Mouse (Mus musculus) splenic B cell, adult 2 months (primary cell): ENCODE results near the gene Taok2.

ENCODE experiments used
- DNase-seq: peaks from one replicate; pipeline ENCODE4 v3.0.0-alpha.2; 2011; ENCODE audit warnings: low read depth, low spot score
- H3K27me3 ChIP-seq: 2 replicates; pipeline ENCODE4 v1.6.1; 2012; ENCODE audit warnings: mild to moderate bottlenecking, low read length, moderate library complexity, mixed read lengths; ENCODE audit not compliant: control insufficient read depth, poor library complexity, insufficient read depth, severe bottlenecking
- H3K36me3 ChIP-seq: 2 replicates; pipeline ENCODE4 v1.6.1; 2012; ENCODE audit warnings: mild to moderate bottlenecking, low read length, moderate library complexity, mixed read lengths; ENCODE audit not compliant: control insufficient read depth, poor library complexity, insufficient read depth, severe bottlenecking

Gene Taok2

GRCm38 (mm10) chr7:126897390-126898101 lies 13.0 kb upstream of the Taok2 start:
- DNase-seq, result peak; percentile 61
- Histone ChIP-seq H3K36me3 (no peaks in the 10 kb centered on the region), H3K27me3 (no peaks in the 10 kb centered on the region)

- Histone ChIP-seq H3K36me3 (no peaks in the 10 kb centered on the region), H3K27me3 (no peaks in the 10 kb centered on the region)
- peak; percentile 11 for DNase-seq
Observed at GRCm38 (mm10) chr7:126896912-126897311, 12.4 kb upstream of the Taok2 start.

GRCm38 (mm10) chr7:126888852-126889251 lies 4.3 kb upstream of the Taok2 start:
- Histone ChIP-seq H3K27me3 (no peaks in the 10 kb centered on the region), H3K36me3 (peaks cover 7% of the 10 kb centered on the region; the same call in 1 of the 2 replicates)
- DNase-seq, result no peak

GRCm38 (mm10) chr7:126887281-126887680 lies 2.8 kb upstream of the Taok2 start:
- no peak for DNase-seq
- Histone ChIP-seq H3K27me3 (no peaks in the 10 kb centered on the region), H3K36me3 (peaks cover 7% of the 10 kb centered on the region; the same call in 1 of the 2 replicates)

GRCm38 (mm10) chr7:126883731-126884181 lies 747 bp downstream of the Taok2 start:
- peak; percentile 18 for DNase-seq

GRCm38 (mm10) chr7:126881040-126881439 lies 3.5 kb downstream of the Taok2 start:
- no peak for DNase-seq
- Histone ChIP-seq H3K36me3 (peaks cover 11% of the 10 kb centered on the region), H3K27me3 (no peaks in the 10 kb centered on the region)

More at GRCm38 (mm10) chr7:126883731-126884181, 747 bp downstream of the Taok2 start:
- H3K36me3 ChIP-seq, result peaks cover 5% of the 10 kb centered on the region; the same call in 1 of the 2 replicates
- H3K27me3 ChIP-seq, result no peaks in the 10 kb centered on the region

GRCm38 (mm10) chr7:126877239-126877638 lies 7.3 kb downstream of the Taok2 start:
- Histone ChIP-seq H3K27me3 (no peaks in the 10 kb centered on the region), H3K36me3 (peaks cover 18% of the 10 kb centered on the region)
- no peak for DNase-seq

GRCm38 (mm10) chr7:126870520-126870891 lies 14.0 kb downstream of the Taok2 start:
- peaks cover 22% of the 10 kb centered on the region for H3K36me3 ChIP-seq
- H3K27me3 ChIP-seq, result no peaks in the 10 kb centered on the region
- DNase-seq, result no peak

- Histone ChIP-seq H3K36me3 (peaks cover 22% of the 10 kb centered on the region), H3K27me3 (no peaks in the 10 kb centered on the region)
- no peak for DNase-seq
Observed at GRCm38 (mm10) chr7:126869780-126870519, 14.6 kb downstream of the Taok2 start.

- H3K27me3 ChIP-seq, result no peaks in the 10 kb centered on the region
- peaks cover 17% of the 10 kb centered on the region for H3K36me3 ChIP-seq
- no peak for DNase-seq
Observed at GRCm38 (mm10) chr7:126868003-126868402, 16.5 kb downstream of the Taok2 start.

GRCm38 (mm10) chr7:126867534-126867933 lies 17.0 kb downstream of the Taok2 start:
- DNase-seq, result no peak
- peaks cover 17% of the 10 kb centered on the region for H3K36me3 ChIP-seq
- no peaks in the 10 kb centered on the region for H3K27me3 ChIP-seq

- no peak for DNase-seq
- Histone ChIP-seq H3K36me3 (peaks cover 7% of the 10 kb centered on the region), H3K27me3 (no peaks in the 10 kb centered on the region; the same call in 1 of the 2 replicates)
Observed at GRCm38 (mm10) chr7:126863791-126864190, 20.7 kb downstream of the Taok2 start.

GRCm38 (mm10) chr7:126862147-126862784 lies 22.2 kb downstream of the Taok2 start, which contains the start of gene Ino80e:
Gene Ino80e, minus strand, starts transcription at chr7:126862377.
- Histone ChIP-seq H3K27me3 (no peaks in the 10 kb centered on the region; the same call in 1 of the 2 replicates), H3K36me3 (peaks cover 8% of the 10 kb centered on the region)
- peak; percentile 93 for DNase-seq

- Histone ChIP-seq H3K27me3 (no peaks in the 10 kb centered on the region; the same call in 1 of the 2 replicates), H3K36me3 (peaks cover 7% of the 10 kb centered on the region)
- DNase-seq, result peak; percentile 93
Observed at GRCm38 (mm10) chr7:126861429-126862130, 22.9 kb downstream of the Taok2 start, which contains the start of gene Hirip3. Gene Hirip3, plus strand, starts transcription at chr7:126861972.
